43 mouse cellular contexts compared by ENCODE assay signal in genomic region chr2:158545266-158545665, GRCm38 (mm10). TPM values are rescaled to one million over a fixed set of nuclear protein-coding genes. Genes with fewer than 3 reads are reported as not detected.
"Had no signal": no experiment of that assay in that cellular context is flagged by ENCODE, and none has a peak within 500 bp of the region (broad histone marks: within the 10 kb centered on the region; RNA-seq: fewer than 3 reads in every experiment).

No protein-coding gene starts in this region.

- DNase-seq: gastrocnemius, postnatal 14 days; heart, adult 18-20 months; heart, postnatal 10 days; heart, postnatal 4 days; kidney, adult 18-20 months; kidney, adult 8-10 months; kidney, postnatal 14 days; kidney, postnatal 36 days; layer of hippocampus, adult 9-11 months; layer of hippocampus, postnatal 36 days; left cerebral cortex, postnatal 4 days had no signal

- H3K9me3 ChIP-seq: heart, embryonic 10.5 days; heart, embryonic 12.5 days; hindbrain, embryonic 10.5 days; hindbrain, embryonic 12.5 days; intestine, embryonic 15.5 days; kidney, embryonic 15.5 days; limb, embryonic 13.5 days; limb, embryonic 15.5 days; liver, embryonic 12.5 days had no signal

- H3K4me3 ChIP-seq: heart, embryonic 10.5 days; heart, embryonic 12.5 days; hindbrain, embryonic 10.5 days; hindbrain, embryonic 12.5 days; intestine, embryonic 15.5 days; kidney, embryonic 15.5 days; limb, embryonic 13.5 days; limb, embryonic 15.5 days; liver, embryonic 12.5 days had no signal

- H3K4me1 ChIP-seq: heart, embryonic 10.5 days; heart, embryonic 12.5 days; limb, embryonic 13.5 days; liver, embryonic 12.5 days had no signal

- ATAC-seq: hindbrain, embryonic 16.5 days; inflammation-experienced regulatory T-cells, adult 6 months; intestine, embryonic 15.5 days; intestine, postnatal 0 days; liver, embryonic 12.5 days had no signal

- H3K9ac ChIP-seq: heart, embryonic 12.5 days; hindbrain, embryonic 12.5 days; hindbrain, embryonic 14.5 days; intestine, embryonic 15.5 days; kidney, embryonic 15.5 days; limb, embryonic 13.5 days; limb, embryonic 15.5 days; liver, embryonic 12.5 days had no signal

- H3K36me3 ChIP-seq: heart, embryonic 10.5 days; heart, embryonic 12.5 days; hindbrain, embryonic 10.5 days; hindbrain, embryonic 12.5 days; intestine, embryonic 15.5 days; kidney, embryonic 15.5 days; limb, embryonic 13.5 days; limb, embryonic 15.5 days; liver, embryonic 12.5 days had no signal

- H3K4me2 ChIP-seq: heart, embryonic 12.5 days; hindbrain, embryonic 12.5 days; hindbrain, embryonic 14.5 days; intestine, embryonic 15.5 days; kidney, embryonic 15.5 days; limb, embryonic 13.5 days; limb, embryonic 15.5 days; liver, embryonic 12.5 days had no signal

- H3K27ac ChIP-seq: heart, embryonic 10.5 days; hindbrain, embryonic 10.5 days; hindbrain, embryonic 12.5 days; hindbrain, embryonic 14.5 days; intestine, embryonic 15.5 days; kidney, embryonic 15.5 days; kidney, postnatal 0 days; limb, embryonic 13.5 days; limb, embryonic 15.5 days; liver, embryonic 12.5 days had no signal

RNA-seq across cellular contexts. Expression of gene Arhgap40, which starts 32.7 kb away (rescaled TPM):
- total RNA-seq: gastrocnemius, adult 18-20 months; gastrocnemius, adult 8-10 months; gastrocnemius, postnatal 14 days; gastrocnemius, postnatal 4 days; granulocyte monocyte progenitor cell, adult 5-6 weeks; heart, adult 18-20 months; heart, adult 8-10 months; heart, postnatal 10 days; heart, postnatal 25 days; heart, postnatal 4 days; layer of hippocampus, adult 18-20 months; layer of hippocampus, postnatal 36 days; left cerebral cortex, adult 18-20 months; left cerebral cortex, postnatal 10 days; liver, adult 2 months had no signal
- polyA plus RNA-seq: heart, embryonic 10.5 days; heart, embryonic 16.5 days; inflammation-experienced regulatory T-cells, adult 6 months; intestine, postnatal 0 days; large intestine, adult 2 months; limb, embryonic 11.5 days; liver, adult 2 months; liver, embryonic 12.5 days had no signal

RNA-seq across cellular contexts. Expression of gene Adig, which starts 42.9 kb away (rescaled TPM):
- total RNA-seq: granulocyte monocyte progenitor cell, adult 5-6 weeks; layer of hippocampus, adult 18-20 months; layer of hippocampus, adult 8-10 months; layer of hippocampus, postnatal 14 days; layer of hippocampus, postnatal 36 days; left cerebral cortex, adult 18-20 months; left cerebral cortex, adult 8-10 months; left cerebral cortex, postnatal 10 days; left cerebral cortex, postnatal 25 days; left cerebral cortex, postnatal 4 days; liver, adult 2 months had no signal
- polyA plus RNA-seq: heart, embryonic 10.5 days; heart, embryonic 12.5 days; heart, embryonic 14.5 days; heart, embryonic 16.5 days; hindbrain, embryonic 10.5 days; hindbrain, embryonic 12.5 days; hindbrain, embryonic 14.5 days; hindbrain, embryonic 16.5 days; inflammation-experienced regulatory T-cells, adult 6 months; intestine, embryonic 15.5 days; intestine, postnatal 0 days; kidney, embryonic 15.5 days; kidney, postnatal 0 days; liver, adult 2 months; liver, embryonic 12.5 days had no signal
